Mouse (Mus musculus): ENCODE data around the gene St8sia2.
"Not testable (repeated sequence)": the region's sequence is repeated elsewhere in the genome, so short reads cannot be mapped to it uniquely, and the experiment has no call there.

Gene St8sia2

DNA sequence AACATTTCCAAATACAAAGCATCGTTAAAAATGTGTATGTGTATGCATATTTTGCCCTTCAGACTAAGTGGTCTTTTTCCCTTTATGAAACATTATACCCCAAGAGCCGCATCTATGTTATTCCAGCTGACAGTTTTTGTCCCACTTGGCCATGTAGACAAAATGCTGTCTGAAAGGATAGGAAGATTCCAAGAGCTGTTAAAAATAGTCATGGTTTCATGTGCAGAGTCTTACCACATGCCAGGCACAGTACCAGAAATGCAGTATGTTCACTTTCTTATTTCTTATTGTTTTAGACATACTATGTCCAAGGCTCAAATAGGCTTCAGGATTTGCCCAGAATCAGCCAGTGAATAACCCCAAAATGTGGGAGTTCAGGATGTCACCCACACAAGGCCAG is 24.1 kb downstream of the St8sia2 start:
- no peak for DNase-seq (ENCODE audit: low spot score in 2 of 2)

DNA sequence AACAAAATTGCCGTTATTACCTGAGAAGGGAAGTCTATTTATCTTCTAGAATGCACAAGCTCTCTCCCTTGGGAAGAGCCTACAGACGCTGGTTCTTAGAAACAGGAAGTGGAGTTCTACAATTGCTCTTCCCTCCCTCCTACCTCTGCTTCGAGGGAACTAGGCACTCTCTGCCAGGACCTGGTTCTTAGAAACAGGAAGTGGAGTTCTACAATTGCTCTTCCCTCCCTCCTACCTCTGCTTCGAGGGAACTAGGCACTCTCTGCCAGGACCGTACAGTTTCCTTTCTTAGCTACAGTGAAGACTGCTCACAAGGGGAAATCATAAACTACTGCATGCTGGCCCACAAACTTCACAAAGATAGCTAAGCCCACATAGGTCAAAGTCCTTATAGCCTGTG is 41.3 kb downstream of the St8sia2 start:
- not testable (repeated sequence) for DNase-seq (ENCODE audit: low spot score in 2 of 2)

DNA sequence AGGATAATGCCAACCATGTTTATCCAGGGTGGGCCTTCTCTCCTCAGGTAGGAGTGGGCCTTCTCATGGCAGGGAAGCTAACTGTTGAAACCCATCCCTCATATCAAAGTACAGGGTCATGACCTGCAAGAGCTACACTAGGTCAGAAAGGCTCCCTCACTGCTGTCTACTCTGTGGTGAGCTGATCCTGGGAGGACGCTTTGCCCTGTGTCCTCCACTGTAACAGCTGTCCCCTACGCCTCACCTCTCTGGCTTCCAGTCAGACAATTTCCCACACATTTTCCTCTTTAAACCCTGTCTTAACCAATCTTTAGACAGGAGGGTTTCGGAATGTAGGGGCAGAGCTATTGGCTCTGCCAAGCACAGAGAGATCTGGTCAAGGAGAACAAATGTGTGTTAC is 48.3 kb downstream of the St8sia2 start:
- DNase-seq (ENCODE audit: low spot score in 2 of 2) = no peak

DNA sequence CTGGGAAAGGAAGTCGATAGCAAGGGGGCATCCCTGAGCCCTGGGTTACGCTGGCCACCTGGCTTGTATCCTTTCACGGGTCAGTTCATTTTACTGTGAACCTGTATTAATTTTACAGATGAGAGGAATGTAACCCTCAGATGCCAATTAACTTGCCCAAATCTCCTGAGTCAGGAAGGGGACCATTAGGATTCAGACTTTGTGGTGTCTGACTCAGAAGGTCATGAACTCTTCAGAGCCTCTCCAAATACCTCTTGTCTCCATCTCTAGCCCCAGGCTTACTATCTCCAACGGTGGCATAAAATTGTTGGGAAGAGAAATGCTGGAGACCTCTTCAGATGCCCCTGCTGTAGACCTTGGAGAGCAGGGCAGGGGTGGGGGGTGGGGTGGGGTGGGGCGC is 51.1 kb downstream of the St8sia2 start:
- DNase-seq (ENCODE audit: low spot score in 2 of 2) = no peak

DNA sequence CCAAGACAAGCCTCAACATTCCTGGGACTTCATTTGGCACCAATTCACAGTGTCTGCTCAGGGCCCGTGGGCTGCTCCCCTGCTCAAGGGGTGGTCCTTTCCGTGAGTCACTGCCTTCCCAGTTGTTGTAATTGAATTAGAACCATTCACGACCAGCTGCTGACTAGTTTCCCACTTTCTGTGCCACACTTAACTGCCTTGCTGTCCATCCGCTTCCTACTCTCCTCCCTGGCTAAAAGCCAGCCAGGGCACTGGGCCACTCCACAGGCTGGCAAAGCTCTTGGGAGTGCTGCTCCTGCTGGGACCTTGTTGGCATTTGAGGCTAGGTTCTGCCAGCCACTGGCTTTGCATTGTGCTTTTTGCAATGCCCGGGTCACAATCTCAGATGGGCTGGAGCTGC is 59.0 kb downstream of the St8sia2 start:
- DNase-seq (ENCODE audit: low spot score in 2 of 2) = peak in 1 of 2 experiments; percentile 20

DNA sequence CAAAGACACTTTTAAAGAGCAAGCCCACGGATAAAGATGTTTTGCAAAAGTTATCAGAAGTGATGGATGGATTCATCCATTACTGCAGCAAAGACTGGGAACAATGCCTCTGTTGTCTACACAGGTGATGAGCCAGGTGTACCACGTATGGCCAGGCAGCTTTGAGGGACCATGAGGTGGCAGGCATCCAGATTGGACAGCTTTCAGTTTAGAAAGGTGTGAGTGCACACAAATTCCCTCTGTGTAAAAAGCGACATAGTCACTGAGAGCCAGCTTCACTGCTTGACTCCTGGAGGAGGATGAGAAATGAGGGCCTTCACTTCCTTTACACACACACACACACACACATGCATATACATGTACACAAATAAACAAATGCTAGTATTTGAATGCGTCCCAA is 60.4 kb downstream of the St8sia2 start:
- DNase-seq (ENCODE audit: low spot score in 2 of 2) = no peak

DNA sequence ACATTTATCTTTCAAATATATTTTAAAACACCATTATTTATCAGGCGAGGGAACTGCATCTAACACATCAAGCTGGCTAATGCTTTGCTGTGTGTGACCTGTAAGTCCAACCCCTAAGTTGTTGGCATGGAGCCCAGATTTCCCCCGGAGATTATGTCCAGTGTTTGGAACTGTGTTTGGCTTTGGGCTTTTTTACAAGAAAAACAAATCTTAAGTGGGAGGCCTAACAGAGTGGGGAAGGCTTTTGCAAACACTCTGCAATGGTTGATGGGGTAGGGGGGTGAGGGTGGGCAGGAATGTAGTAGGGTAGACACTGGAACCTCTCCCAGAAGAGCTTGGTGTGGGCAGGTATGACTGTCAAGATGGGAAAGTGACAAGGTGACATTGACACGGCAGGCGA is 71.8 kb downstream of the St8sia2 start:
- no peak for DNase-seq (ENCODE audit: low spot score in 2 of 2)

DNA sequence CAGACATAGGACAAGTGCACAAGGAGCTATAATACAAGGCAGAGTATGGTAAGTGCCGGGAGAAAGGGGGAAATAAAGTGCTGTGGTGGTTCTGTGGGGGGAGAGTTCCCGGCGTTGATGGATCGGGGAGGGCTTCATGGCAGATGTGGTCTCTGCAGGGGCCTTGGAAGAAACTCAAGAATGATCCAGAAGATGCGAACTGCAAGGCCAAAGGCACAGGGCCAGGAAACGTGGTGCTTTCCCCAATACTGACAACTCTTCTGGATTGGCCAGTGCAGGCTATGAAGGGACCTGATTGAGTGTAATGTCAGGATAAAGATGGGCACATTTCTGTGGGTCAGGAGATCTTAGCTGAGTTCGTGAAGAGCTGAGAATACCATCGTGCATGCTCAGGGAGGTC is 74.3 kb downstream of the St8sia2 start:
- DNase-seq (ENCODE audit: low spot score in 2 of 2) = no peak

DNA sequence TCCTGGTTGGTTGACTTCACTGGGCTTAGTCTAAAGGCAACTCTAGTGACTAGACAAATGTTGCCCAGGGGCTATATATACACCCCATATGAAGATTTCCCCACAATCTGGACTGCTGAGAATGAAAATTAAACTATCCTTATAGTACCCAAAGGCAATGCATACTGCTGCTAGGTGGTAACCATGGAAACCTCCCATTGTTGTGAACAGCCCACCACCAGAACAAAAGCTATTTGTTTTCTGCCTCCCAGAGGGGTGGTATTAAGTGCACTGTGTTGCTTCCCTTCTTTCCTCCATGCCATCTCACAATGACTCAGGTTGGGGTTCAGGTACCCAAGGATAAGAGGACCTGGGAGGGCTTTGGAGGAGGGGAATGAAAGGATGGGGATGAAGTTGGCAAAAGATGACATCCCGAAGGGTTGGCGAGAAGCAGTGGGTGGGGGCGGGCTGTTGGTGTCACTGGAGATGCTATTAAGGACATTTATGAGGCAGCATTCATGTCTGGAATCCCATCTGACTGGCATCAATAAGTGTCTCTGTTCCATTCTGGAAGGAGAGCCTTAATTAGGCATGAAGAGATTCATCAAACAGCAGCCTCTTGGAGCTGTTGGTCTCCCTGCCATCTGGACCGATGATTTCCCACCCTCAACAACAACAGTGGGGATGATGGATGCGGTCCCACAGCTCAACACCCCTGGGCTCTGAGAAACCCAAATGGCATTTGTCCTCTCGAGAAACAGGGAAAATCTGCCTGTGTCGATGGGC is 75.3 kb downstream of the St8sia2 start:
- DNase-seq (ENCODE audit: low spot score in 2 of 2) = no peak

DNA sequence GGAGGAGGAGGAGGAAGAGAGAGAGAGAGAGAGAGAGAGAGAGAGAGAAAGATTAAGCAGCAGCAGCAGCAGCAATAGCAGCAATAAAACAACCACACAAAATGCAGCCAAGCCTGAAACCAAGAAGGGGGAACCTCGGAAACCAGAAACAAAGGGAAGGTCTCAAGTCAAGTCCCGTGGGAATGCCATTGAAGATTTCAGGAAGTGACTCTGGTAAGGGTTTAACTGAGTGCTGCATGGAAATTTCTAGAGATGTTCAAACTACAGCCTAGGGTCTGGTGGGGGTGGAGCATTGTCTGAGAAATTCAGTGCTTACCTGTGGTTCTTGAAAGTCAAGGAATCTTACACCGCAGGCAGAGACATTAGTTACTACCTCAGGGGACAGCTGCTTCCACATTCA is 77.4 kb downstream of the St8sia2 start:
- DNase-seq (ENCODE audit: low spot score in 2 of 2) = no peak

DNA sequence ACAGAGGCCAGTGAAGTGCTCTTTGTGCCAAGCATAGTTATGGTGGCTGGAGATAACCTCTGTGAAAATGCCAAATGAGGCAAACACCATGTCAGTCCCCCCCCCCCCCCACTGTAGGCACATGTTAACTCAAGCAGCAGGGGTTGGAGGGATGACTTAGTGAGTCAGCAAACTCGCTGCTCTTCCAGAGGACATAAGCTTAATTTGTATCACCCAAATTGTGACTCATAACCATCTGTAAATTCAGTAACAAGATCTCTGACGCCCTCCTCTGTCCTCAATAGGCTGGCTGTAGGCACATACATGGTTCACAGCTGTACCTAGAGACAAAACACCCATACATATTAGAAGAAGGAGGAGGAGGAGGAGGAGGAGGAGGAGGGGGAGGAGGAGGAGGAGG is 77.8 kb downstream of the St8sia2 start:
- DNase-seq (ENCODE audit: low spot score in 2 of 2) = no peak

DNA sequence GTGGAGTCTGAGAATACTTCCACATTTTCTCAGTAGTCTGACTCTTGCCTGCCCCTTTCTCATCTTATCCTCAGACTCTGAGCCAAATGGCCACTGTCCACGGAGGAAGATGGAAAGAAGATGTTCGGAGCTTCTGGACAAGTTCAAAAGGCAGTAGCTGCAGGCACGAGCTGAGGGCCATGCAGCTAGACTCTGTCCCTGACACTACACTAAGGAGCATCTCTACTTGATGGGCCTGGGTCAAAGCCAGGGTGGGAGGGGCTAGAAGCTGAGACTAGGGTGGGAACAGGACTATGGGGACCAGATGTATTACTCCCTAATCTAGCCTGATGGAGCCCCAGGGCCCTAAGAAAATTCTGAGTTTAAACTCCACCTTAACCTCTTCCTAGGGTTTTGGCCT is 80.5 kb downstream of the St8sia2 start:
- no peak for DNase-seq (ENCODE audit: low spot score in 2 of 2)

DNA sequence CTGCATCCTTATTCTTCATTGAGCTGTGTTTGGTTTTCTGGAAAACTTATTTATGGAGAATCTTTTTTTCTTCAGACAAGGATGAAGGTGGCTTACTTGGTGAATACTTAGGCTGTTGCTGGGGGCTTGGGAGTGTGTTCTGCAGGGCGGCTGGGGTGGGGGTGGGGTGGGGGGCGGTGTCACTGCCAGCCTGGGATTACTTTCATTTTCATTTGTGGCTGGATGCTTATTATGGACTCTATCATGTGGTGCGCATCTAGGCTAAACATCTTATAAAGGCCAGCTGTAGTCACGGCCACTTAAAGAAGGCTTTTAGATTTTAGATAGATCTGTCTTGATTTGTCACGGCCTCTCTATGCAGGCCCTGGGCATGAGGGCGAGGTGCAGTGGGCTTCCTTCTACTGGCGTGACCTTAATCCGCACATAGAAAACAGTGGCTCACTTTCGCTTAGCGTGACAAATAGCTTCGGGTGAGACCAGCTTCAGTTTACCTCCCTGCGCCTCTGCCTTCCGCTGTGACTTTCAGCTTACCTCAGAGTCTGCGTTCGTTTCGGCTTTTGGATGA is 92.5 kb downstream of the St8sia2 start:
- no peak for DNase-seq (ENCODE audit: low spot score in 2 of 2)

DNA sequence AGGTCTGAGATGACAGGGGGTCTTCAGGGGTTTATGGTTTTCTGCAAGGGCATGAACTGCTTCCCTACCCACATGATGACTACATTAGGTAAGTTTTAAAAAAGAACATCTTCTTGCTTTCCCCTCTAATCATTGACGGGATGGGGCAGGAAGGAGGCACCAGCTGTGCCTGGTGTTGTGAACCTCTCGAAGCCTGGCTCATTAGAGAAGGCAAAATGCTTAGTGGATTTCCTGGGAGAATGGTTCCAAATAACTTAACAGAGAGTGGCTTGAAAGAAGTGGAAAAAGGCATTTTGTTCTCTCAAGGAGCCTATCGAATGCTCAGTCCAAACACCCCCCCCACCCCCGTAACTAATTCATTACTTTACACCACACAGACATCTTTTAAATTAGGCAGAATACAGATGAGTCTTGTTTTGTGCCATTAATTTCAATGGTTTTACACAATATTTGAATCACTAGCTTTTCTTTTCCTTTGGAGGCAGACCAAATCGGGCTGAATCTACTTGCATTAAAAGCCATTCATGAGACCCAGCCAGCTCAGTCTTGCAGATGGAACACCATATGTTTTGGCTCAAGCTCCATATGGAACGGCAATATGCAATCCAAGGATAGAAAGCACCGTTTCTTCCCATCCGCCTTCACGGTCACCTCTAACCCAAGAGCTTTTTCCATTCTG is 95.7 kb downstream of the St8sia2 start:
- DNase-seq (ENCODE audit: low spot score in 2 of 2) = peak; percentile 66 to 68

DNA sequence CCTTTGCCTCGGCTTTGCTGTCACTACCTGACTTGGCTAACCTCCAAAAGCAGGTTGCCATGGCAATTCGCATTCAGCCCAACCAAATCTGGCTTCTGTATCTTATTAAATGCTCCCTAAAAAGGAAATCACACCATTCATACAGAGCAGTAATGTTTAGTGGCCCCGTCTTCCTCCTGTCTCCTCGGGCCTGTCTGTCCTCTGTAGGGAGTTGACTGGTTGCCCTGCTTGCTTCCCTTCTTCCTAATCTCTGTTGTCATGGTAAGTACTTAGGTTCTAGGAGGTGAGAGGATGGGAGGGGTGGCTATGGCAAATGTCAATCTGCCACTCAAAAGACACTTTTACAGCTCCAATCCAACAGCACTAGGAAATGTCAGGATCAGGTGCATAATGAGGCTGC is 101.6 kb downstream of the St8sia2 start:
- DNase-seq (ENCODE audit: low spot score in 2 of 2) = no peak

DNA sequence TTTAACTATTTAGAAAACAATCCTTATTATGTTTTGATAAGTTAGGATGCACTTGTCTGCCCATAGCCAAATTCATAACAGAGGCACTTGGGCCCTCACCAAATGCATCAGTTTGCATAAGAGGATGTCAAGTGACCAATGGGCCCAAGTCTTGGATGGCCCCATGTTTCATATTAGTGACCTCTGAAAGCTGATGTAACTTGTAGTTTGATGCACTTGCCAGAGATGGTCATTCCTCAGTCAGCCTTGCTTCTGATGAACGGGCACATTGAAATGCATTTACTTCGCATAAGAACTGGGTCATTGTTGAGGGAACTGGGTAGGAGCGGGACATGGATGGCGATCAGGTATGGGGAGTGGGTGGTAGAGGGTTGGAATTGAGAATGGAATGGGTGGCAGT is 102.6 kb downstream of the St8sia2 start:
- DNase-seq (ENCODE audit: low spot score in 2 of 2) = no peak

DNA sequence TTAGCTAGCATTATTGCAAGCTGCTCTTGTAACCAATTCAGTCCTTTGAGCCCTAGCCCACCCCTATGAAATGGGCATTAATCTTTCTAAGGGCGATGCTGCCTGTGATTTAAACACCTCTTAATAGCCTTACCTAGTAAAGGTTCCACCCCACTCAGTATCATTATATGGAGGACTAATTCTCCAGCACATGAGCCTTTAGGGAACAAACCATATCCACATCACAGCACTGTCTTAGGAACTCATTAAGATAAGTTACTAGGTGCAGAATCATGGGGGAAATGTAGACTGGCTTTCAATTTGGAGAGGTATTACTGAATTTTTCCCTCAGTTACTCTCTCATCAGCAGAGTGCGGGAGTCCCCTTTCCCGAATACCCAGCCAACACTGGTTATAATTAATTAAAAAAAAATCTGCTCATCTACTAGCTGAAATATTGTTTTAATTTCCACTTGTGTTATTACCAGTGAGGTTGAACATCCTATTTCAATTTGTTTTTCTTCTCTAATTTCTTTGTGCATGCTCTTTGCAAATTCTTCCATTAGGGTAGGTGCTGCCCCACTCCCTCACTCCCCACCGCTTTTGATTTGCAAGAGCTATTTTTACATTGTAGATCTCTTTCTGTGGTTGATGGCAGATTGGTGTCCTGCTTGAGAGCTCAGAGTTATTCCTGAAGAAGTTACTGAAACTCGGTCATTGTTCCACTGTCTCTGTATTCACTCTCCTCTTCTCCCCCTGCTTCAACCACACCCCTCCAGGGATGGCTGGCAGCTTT is 103.9 kb downstream of the St8sia2 start:
- DNase-seq (ENCODE audit: low spot score in 2 of 2) = no peak

DNA sequence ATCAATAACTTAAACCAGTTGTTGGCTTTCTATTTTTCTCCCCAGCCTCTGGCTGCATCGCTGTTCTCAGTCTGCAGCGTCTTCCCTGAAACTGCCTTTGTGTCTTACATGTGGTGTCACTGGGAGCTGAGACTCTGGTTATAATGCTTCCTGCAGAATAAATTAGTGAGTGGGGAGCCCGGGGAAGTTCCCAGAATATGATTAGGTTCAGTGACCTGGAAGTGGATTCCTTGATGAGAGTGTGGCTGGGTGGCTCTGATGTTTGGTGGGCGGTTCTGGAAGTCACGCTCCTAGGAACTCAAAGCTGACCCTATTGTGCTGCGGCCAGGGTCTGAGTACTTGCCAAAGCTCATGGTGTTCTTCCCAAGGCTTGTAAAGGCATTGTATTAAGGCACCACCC is 119.0 kb downstream of the St8sia2 start:
- no peak for DNase-seq (ENCODE audit: low spot score in 2 of 2)

DNA sequence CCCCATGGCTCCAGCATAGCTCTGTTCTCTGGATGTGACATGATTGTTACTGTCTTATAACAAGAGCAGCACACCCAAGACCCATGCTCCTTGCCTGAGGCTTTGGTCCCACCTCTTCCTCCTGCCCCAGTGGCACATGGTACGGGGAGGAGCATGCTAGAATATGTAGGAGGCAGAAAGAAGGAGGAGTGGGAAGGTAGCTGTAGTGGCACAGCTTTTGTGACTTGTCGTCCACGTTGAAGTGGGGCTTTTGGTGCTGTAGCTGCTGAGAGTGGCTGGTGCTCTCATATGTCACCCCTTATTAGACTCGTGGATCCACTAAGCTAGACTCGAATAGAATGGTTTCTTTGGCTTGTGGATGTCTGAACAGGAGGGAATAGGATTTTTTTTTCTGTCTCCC is 121.7 kb downstream of the St8sia2 start:
- no peak for DNase-seq (ENCODE audit: low spot score in 2 of 2)

DNA sequence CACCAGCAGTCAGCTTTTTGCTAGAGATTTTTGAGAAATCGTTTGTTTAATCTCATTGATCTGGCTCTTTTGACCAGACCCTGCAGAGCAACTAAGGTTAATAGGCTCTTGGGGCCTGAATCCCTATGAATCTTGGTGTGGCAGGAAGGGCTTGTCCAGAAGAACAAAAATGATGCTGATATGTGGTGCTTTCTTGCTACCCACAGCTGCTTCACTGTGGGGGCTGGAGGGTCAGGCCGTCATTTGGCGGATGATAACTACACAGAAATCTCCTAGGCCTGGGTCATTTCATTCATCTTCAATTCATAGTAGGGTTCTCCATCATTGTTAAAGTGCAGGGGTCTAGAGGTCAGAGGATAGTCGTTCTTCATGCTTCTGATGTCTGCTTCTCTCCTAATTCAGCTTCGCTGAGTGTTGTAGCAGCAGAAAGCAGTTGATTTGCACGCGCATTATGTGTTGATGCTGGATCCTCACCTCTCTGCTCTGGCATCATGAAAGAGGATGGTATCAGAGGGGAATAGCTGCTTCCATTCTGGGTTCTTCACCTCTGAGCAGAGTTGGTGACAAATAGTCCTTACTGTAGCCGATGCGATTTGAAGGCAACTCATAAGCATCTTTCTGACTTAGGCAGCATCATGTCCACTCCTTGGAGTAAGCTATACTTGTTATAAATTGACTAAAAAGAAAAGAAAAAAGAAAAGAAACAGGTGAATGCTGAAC is 122.4 kb downstream of the St8sia2 start:
- no peak for DNase-seq (ENCODE audit: low spot score in 2 of 2)

DNA sequence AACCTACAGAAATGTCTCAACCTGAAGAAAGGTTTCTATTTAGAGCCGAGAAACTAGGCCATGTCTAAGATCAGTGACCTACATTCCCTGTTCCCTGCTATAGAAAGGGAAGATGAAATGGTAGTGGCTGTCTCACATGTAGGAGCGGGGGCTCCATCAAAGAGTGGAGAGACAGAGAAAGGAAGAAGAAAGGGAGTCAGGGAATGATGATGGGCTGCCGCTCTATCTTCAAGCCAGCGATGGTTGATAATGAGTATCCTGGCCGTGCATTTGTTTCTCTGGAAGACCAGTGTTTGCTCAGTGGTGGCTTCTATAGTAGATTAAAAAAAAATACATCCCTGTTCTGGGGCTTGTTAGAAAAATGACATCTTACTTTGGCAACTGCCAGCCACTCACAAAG is 123.0 kb downstream of the St8sia2 start:
- no peak for DNase-seq (ENCODE audit: low spot score in 2 of 2)
